Mouse (Mus musculus): Measurements from ENCODE around the gene Art3. TPM values are rescaled to one million over a fixed set of nuclear protein-coding genes. Genes with fewer than 3 reads are reported as not detected.

Gene Art3
- polyA plus RNA-seq, 1 experiment = 0.39 TPM

- H3K27me3 ChIP-seq (ENCODE audit: control insufficient read depth, insufficient read depth, insufficient read length) = no peaks in the 10 kb centered on the region
- no peak overlapping the region for H3K4me3 ChIP-seq (ENCODE audit: insufficient read depth, poor library complexity, severe bottlenecking)
- no peaks in the 10 kb centered on the region for H3K36me3 ChIP-seq (ENCODE audit: control insufficient read depth, insufficient read depth)
- no peak overlapping the region for H3ac ChIP-seq (ENCODE audit: control insufficient read depth, insufficient read length, low read depth)
- H3K79me2 ChIP-seq (ENCODE audit: control insufficient read depth, insufficient read depth) = no peaks in the 10 kb centered on the region
- no peak for TF ChIP-seq MYOD1 (IDR thresholded peaks at IDR 0.05; ENCODE audit: control insufficient read depth, insufficient read length, low read depth)
- no peak for TF ChIP-seq CEBPB (IDR thresholded peaks at IDR 0.05; ENCODE audit: low read depth)
- TF ChIP-seq MAX (IDR thresholded peaks at IDR 0.05) = no peak
- no peak for TF ChIP-seq FOSL1 (IDR thresholded peaks at IDR 0.05; ENCODE audit: insufficient read depth, low read length, poor library complexity, severe bottlenecking)
- H3K79me3 ChIP-seq (ENCODE audit: low read depth) = no peaks in the 10 kb centered on the region
Measured at GRCm38 (mm10) chr5:92363179-92363578, 31.6 kb downstream of the Art3 start.

DNA sequence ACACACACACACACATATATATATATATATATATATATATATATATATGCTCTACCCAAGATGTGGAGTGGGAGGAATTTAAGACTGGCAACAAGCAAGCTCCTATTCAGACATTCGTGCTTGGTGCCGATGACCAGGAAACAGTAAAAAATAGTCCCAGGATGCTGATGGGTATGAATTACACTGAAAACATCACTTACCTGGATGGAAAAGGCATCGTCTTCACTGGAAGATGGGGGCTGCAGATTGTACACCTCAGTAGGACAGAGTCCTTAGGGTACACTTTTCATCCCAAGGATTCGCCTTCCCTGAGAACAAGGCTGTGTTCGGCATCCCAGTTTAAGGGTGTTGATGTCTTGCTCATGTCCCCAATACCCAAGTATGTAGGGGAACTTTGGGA, 32.4 kb downstream of the Art3 start:
- no peaks in the 10 kb centered on the region for H3K79me3 ChIP-seq (ENCODE audit: low read depth)
- H3ac ChIP-seq (ENCODE audit: control insufficient read depth, insufficient read length, low read depth) = no peak overlapping the region
- TF ChIP-seq MYOD1 (IDR thresholded peaks at IDR 0.05; ENCODE audit: control insufficient read depth, insufficient read length, low read depth) (no peak), CEBPB (IDR thresholded peaks at IDR 0.05; ENCODE audit: low read depth) (no peak), MYOG (IDR thresholded peaks at IDR 0.05; ENCODE audit: control insufficient read depth, extremely low read depth, insufficient read length) (no peak), FOSL1 (IDR thresholded peaks at IDR 0.05; ENCODE audit: insufficient read depth, low read length, poor library complexity, severe bottlenecking) (no peak), CTCF (IDR thresholded peaks at IDR 0.05; ENCODE audit: control insufficient read depth, insufficient read depth, insufficient read length) (no peak), USF1 (IDR thresholded peaks at IDR 0.05; ENCODE audit: low read depth) (no peak), MAX (IDR thresholded peaks at IDR 0.05) (no peak)
- H3K4me3 ChIP-seq (ENCODE audit: insufficient read depth, poor library complexity, severe bottlenecking) = no peak overlapping the region
- H3K27me3 ChIP-seq (ENCODE audit: control insufficient read depth, insufficient read depth, insufficient read length) = no peaks in the 10 kb centered on the region
- H3K36me3 ChIP-seq (ENCODE audit: control insufficient read depth, insufficient read depth) = no peaks in the 10 kb centered on the region
- H3K79me2 ChIP-seq (ENCODE audit: control insufficient read depth, insufficient read depth) = no peaks in the 10 kb centered on the region

DNA sequence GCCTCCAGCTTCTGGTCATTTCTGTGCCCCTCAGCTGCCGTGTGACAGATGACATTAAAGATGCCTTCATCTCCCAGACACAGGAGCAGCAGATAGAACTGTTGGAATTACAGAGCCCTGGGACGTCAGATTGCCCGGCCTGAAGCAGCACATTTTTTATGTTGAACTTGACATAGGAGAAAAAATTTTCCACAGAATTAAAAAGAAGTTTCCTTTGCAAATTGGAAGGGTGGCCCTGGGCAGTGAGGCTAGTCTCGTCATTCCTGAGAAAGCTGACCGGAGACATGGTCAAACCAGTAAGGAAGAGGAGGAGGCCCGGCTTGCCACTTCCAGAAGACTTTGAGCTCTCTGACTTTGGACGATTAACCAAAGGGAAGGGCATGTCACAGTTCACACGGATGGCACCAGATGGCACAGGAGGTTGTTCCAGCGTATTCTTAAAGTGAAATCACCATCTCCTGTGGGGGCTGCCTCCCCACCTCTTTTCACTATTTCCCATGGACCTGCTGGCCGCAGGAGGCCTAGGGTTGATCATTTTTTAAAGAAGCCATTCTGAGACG, 33.6 kb downstream of the Art3 start:
- no peaks in the 10 kb centered on the region for H3K79me3 ChIP-seq (ENCODE audit: low read depth)
- no peaks in the 10 kb centered on the region for H3K79me2 ChIP-seq (ENCODE audit: control insufficient read depth, insufficient read depth)
- no peak for TF ChIP-seq CEBPB (IDR thresholded peaks at IDR 0.05; ENCODE audit: low read depth)
- H3K36me3 ChIP-seq (ENCODE audit: control insufficient read depth, insufficient read depth) = no peaks in the 10 kb centered on the region
- H3ac ChIP-seq (ENCODE audit: control insufficient read depth, insufficient read length, low read depth) = no peak overlapping the region
- no peak overlapping the region for H3K4me3 ChIP-seq (ENCODE audit: insufficient read depth, poor library complexity, severe bottlenecking)
- H3K27me3 ChIP-seq (ENCODE audit: control insufficient read depth, insufficient read depth, insufficient read length) = no peaks in the 10 kb centered on the region

DNA sequence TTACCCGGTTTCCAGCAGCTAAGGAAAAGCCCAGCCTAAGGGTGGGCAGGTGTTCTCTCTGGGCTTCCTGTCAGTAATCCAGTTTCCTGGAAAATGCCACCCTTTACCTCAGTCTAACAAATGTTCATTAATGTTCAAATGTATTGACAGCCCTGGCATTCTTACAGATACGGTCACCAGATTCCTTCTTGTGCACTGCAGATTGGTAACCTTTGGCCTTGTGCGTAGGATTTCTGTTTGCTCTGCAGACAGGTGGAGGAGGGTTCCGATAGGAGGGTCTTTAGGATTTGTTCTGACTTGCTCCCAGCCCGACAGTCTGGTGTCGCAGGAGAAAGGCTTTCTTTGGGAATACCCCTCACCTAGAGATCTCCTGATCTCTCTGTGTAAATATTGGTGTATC, 34.9 kb downstream of the Art3 start:
- Histone ChIP-seq H3K27me3 (ENCODE audit: control insufficient read depth, insufficient read depth, insufficient read length) (no peaks in the 10 kb centered on the region), H3K79me3 (ENCODE audit: low read depth) (no peaks in the 10 kb centered on the region), H3K36me3 (ENCODE audit: control insufficient read depth, insufficient read depth) (no peaks in the 10 kb centered on the region), H3ac (ENCODE audit: control insufficient read depth, insufficient read length, low read depth) (no peak overlapping the region), H3K79me2 (ENCODE audit: control insufficient read depth, insufficient read depth) (no peaks in the 10 kb centered on the region), H3K4me3 (ENCODE audit: insufficient read depth, poor library complexity, severe bottlenecking) (no peak overlapping the region)
- TF ChIP-seq CEBPB (IDR thresholded peaks at IDR 0.05; ENCODE audit: low read depth) (no peak), CTCF (IDR thresholded peaks at IDR 0.05; ENCODE audit: control insufficient read depth, insufficient read depth, insufficient read length) (no peak), USF1 (IDR thresholded peaks at IDR 0.05; ENCODE audit: low read depth) (no peak)

DNA sequence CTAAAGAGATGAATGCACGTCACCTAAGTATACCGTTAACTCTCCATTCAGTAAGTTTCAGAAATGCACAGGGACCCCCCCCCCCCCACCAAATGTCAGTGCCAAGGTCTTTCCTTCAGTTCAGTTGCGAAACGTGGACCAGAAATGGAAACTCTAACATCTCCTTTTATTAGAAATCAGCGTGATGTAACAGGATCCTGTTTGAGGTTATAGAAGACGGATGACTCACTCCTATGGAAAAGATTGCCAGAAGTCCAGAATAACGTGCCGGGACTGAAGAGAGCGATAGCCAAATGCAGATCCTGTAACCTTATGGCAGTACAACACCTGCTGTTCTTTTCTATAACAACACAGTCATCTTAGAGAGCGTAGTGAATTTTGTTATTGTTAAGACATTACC, 36.8 kb downstream of the Art3 start:
- Histone ChIP-seq H3K27me3 (ENCODE audit: control insufficient read depth, insufficient read depth, insufficient read length) (no peaks in the 10 kb centered on the region), H3K4me3 (ENCODE audit: insufficient read depth, poor library complexity, severe bottlenecking) (no peak overlapping the region), H3K36me3 (ENCODE audit: control insufficient read depth, insufficient read depth) (no peaks in the 10 kb centered on the region), H3K79me2 (ENCODE audit: control insufficient read depth, insufficient read depth) (no peaks in the 10 kb centered on the region), H3ac (ENCODE audit: control insufficient read depth, insufficient read length, low read depth) (no peak overlapping the region), H3K79me3 (ENCODE audit: low read depth) (no peaks in the 10 kb centered on the region)
- TF ChIP-seq MYOG (IDR thresholded peaks at IDR 0.05; ENCODE audit: control insufficient read depth, extremely low read depth, insufficient read length) = no peak
- TF ChIP-seq FOSL1 (IDR thresholded peaks at IDR 0.05; ENCODE audit: insufficient read depth, low read length, poor library complexity, severe bottlenecking) = peak; percentile 61
- no peak for TF ChIP-seq USF1 (IDR thresholded peaks at IDR 0.05; ENCODE audit: low read depth)
- TF ChIP-seq MYOD1 (IDR thresholded peaks at IDR 0.05; ENCODE audit: control insufficient read depth, insufficient read length, low read depth) = peak; percentile 43
- peak; percentile 35 for TF ChIP-seq MAX (IDR thresholded peaks at IDR 0.05)
- TF ChIP-seq CEBPB (IDR thresholded peaks at IDR 0.05; ENCODE audit: low read depth) = peak; percentile 89
- no peak for TF ChIP-seq CTCF (IDR thresholded peaks at IDR 0.05; ENCODE audit: control insufficient read depth, insufficient read depth, insufficient read length)

- TF ChIP-seq FOSL1 (IDR thresholded peaks at IDR 0.05; ENCODE audit: insufficient read depth, low read length, poor library complexity, severe bottlenecking) (peak; percentile 39), CEBPB (IDR thresholded peaks at IDR 0.05; ENCODE audit: low read depth) (no peak), MAX (IDR thresholded peaks at IDR 0.05) (peak; percentile 67), MYOG (IDR thresholded peaks at IDR 0.05; ENCODE audit: control insufficient read depth, extremely low read depth, insufficient read length) (no peak), MYOD1 (IDR thresholded peaks at IDR 0.05; ENCODE audit: control insufficient read depth, insufficient read length, low read depth) (peak; percentile 71)
- Histone ChIP-seq H3K36me3 (ENCODE audit: control insufficient read depth, insufficient read depth) (no peaks in the 10 kb centered on the region), H3K79me3 (ENCODE audit: low read depth) (no peaks in the 10 kb centered on the region), H3K4me3 (ENCODE audit: insufficient read depth, poor library complexity, severe bottlenecking) (no peak overlapping the region), H3ac (ENCODE audit: control insufficient read depth, insufficient read length, low read depth) (peak overlapping the region; percentile 12), H3K27me3 (ENCODE audit: control insufficient read depth, insufficient read depth, insufficient read length) (no peaks in the 10 kb centered on the region), H3K79me2 (ENCODE audit: control insufficient read depth, insufficient read depth) (no peaks in the 10 kb centered on the region)
Measured at GRCm38 (mm10) chr5:92369151-92369994, 37.7 kb downstream of the Art3 start.

Data from C2C12 (cell line).